Mouse (Mus musculus) granulocyte monocyte progenitor cell, adult 5-6 weeks (primary cell): ENCODE results near the gene Hoxa3. TPM values are rescaled to one million over a fixed set of nuclear protein-coding genes. Genes with fewer than 3 reads are reported as not detected.

Experiments used
- ATAC-seq: replicated peaks from 2 replicates; pipeline ENCODE4 v1.8.0; 2016; ENCODE audit warnings: mild to moderate bottlenecking, moderate TSS enrichment, inconsistent platforms; ENCODE audit not compliant: poor library complexity, severe bottlenecking
- total RNA-seq, 2 experiments: library from RNA; stranded (forward) in 1 of 2; stranded (reverse) in 1 of 2; fragments of 200-712, 200-1000 nt in 1 of 2; fragments of >200 nt in 1 of 2; fragmentation: Nextera tagmentation in 1 of 2; gene quantifications; 2 replicates each; pipeline ENCODE4 v1.2.3; 2014 to 2017

The Hoxa3 gene
- total RNA-seq, 2 experiments from 2014 or later = 1.7 TPM; not detected in 1

- 0 out of 2 replicates have a peak, but pooled peaks have one; percentile 2 for ATAC-seq
These were observed 21.4 kb upstream of the Hoxa3 start for GRCm38 (mm10) chr6:52234428-52235140.

- ATAC-seq = peak; percentile 55
These were observed 20.7 kb upstream of the Hoxa3 start for GRCm38 (mm10) chr6:52233546-52234427.

- ATAC-seq = no peak
These were observed 19.9 kb upstream of the Hoxa3 start for GRCm38 (mm10) chr6:52232984-52233545.

GRCm38 (mm10) chr6:52232568-52232965 lies 19.4 kb upstream of the Hoxa3 start:
- ATAC-seq = no peak

GRCm38 (mm10) chr6:52231885-52232567 lies 18.9 kb upstream of the Hoxa3 start:
- ATAC-seq = no peak

- no peak for ATAC-seq
These were observed 17.5 kb upstream of the Hoxa3 start, which contains the start of gene Hoxa9 for GRCm38 (mm10) chr6:52230516-52231165. Gene Hoxa9 (minus strand): TSS chr6:52231089.

- ATAC-seq = no peak
These were observed 16.7 kb upstream of the Hoxa3 start for GRCm38 (mm10) chr6:52229558-52230416.

GRCm38 (mm10) chr6:52228475-52229465 lies 15.6 kb upstream of the Hoxa3 start:
- ATAC-seq = no peak

- ATAC-seq = no peak
These were observed 14.5 kb upstream of the Hoxa3 start for GRCm38 (mm10) chr6:52227470-52228222.

GRCm38 (mm10) chr6:52226569-52227257 lies 13.6 kb upstream of the Hoxa3 start:
- peak; percentile 36 for ATAC-seq

GRCm38 (mm10) chr6:52225612-52226568 lies 12.8 kb upstream of the Hoxa3 start:
- peak; percentile 45 for ATAC-seq

GRCm38 (mm10) chr6:52224895-52225611 lies 11.9 kb upstream of the Hoxa3 start:
- ATAC-seq = no peak

GRCm38 (mm10) chr6:52223939-52224760 lies 11.0 kb upstream of the Hoxa3 start:
- no peak for ATAC-seq

GRCm38 (mm10) chr6:52222729-52223128 lies 9.6 kb upstream of the Hoxa3 start:
- ATAC-seq = no peak
